8 mouse cellular contexts compared by ENCODE assay signal in genomic region chr14:93889231-93889630, GRCm38 (mm10). TPM values are rescaled to one million over a fixed set of nuclear protein-coding genes. Genes with fewer than 3 reads are reported as not detected.
A peak's percentile ranks its signal among the peaks of the same experiment; 100 is the strongest.
DNase-seq lines count a peak whose midpoint lies in the region; ATAC-seq and TF ChIP-seq lines count a peak whose summit lies in the region.

No protein-coding gene starts in this region.

- H3K4me2 ChIP-seq in embryonic facial prominence, embryonic 14.5 days (ENCODE audit: low read depth, low read length) = peak overlapping the region; percentile 76
- H3K4me2 ChIP-seq in hindbrain, embryonic 11.5 days (replicated peaks; ENCODE audit: low read depth, low read length) = peak overlapping the region; percentile 87
- H3K4me2 ChIP-seq in midbrain, postnatal 0 days (ENCODE audit: low read depth, low read length, poor library complexity, severe bottlenecking) = peak overlapping the region; percentile 73

- no peaks in the 10 kb centered on the region for H3K9me3 ChIP-seq in embryonic facial prominence, embryonic 14.5 days (ENCODE audit: control insufficient read depth, low read length)
- no peaks in the 10 kb centered on the region for H3K9me3 ChIP-seq in hindbrain, embryonic 11.5 days (ENCODE audit: control insufficient read depth, low read length)
- H3K9me3 ChIP-seq in midbrain, postnatal 0 days (ENCODE audit: low read length) = no peaks in the 10 kb centered on the region

- peak overlapping the region; percentile 66 for H3K4me3 ChIP-seq in embryonic facial prominence, embryonic 14.5 days (ENCODE audit: low read depth, low read length)
- H3K4me3 ChIP-seq in hindbrain, embryonic 11.5 days (ENCODE audit: low read depth, low read length) = peak overlapping the region; percentile 45
- H3K4me3 ChIP-seq in midbrain, postnatal 0 days (ENCODE audit: low read depth, low read length) = peak overlapping the region; percentile 68

- TF ChIP-seq CTCF in midbrain, postnatal 0 days (IDR thresholded peaks at IDR 0.05) = no peak

- intact Hi-C loops in left cerebral cortex, postnatal 14 days (cut with DNase I) = loop anchor here (5.0 to 10.0 kb wide), 4 partner anchors 184 to 814 kb away; no protein-coding TSS in a partner anchor
- intact Hi-C loops in left cerebral cortex, postnatal 10 days (cut with DNase I) = loop anchor here (5.0 to 10.0 kb wide), 3 partner anchors 284 to 1886 kb away; no protein-coding TSS in a partner anchor

- no peak for ATAC-seq in embryonic facial prominence, embryonic 14.5 days (ENCODE audit: low read depth)
- no peak for ATAC-seq in hindbrain, embryonic 11.5 days (ENCODE audit: low FRiP score)
- ATAC-seq in midbrain, postnatal 0 days (ENCODE audit: low FRiP score) = no peak
- ATAC-seq in activated CD4-positive, CD25-positive, alpha-beta regulatory T cell, adult 4 months = no peak

- H3K4me1 ChIP-seq in embryonic facial prominence, embryonic 14.5 days (ENCODE audit: control insufficient read depth, insufficient read depth, low read length) = peaks cover 4% of the 10 kb centered on the region; the same call in 1 of the 2 replicates
- no peaks in the 10 kb centered on the region for H3K4me1 ChIP-seq in hindbrain, embryonic 11.5 days (replicated peaks; ENCODE audit: control insufficient read depth, insufficient read depth, low read length)
- H3K4me1 ChIP-seq in midbrain, postnatal 0 days (ENCODE audit: insufficient read depth, low read length) = 0 out of 2 replicates have a peak, but pooled peaks cover 2% of the 10 kb centered on the region

- H3K27me3 ChIP-seq in embryonic facial prominence, embryonic 14.5 days (replicated peaks; ENCODE audit: control insufficient read depth, insufficient read depth, low read length) = no peaks in the 10 kb centered on the region; the same call in 1 of the 2 replicates
- no peaks in the 10 kb centered on the region for H3K27me3 ChIP-seq in hindbrain, embryonic 11.5 days (ENCODE audit: control insufficient read depth, insufficient read depth, low read length)
- no peaks in the 10 kb centered on the region for H3K27me3 ChIP-seq in midbrain, postnatal 0 days (ENCODE audit: insufficient read depth, low read length)

- WGBS in embryonic facial prominence, embryonic 14.5 days = 25% methylated on average over 6 of the region's 6 CpGs
- 48% methylated on average over 6 of the region's 6 CpGs for WGBS in hindbrain, embryonic 11.5 days
- WGBS in midbrain, postnatal 0 days = 6% methylated on average over 6 of the region's 6 CpGs

- no peaks in the 10 kb centered on the region for H3K36me3 ChIP-seq in embryonic facial prominence, embryonic 14.5 days (ENCODE audit: control insufficient read depth, insufficient read depth, low read length)
- no peaks in the 10 kb centered on the region for H3K36me3 ChIP-seq in hindbrain, embryonic 11.5 days (ENCODE audit: control insufficient read depth, insufficient read depth, low read length)
- H3K36me3 ChIP-seq in midbrain, postnatal 0 days (ENCODE audit: insufficient read depth, low read length) = no peaks in the 10 kb centered on the region

- DNase-seq in left cerebral cortex, postnatal 14 days (ENCODE audit: low spot score in 2 of 2) = peak; percentile 43 to 51
- DNase-seq in left cerebral cortex, postnatal 10 days (ENCODE audit: extremely low spot score in 1 of 2, low spot score in 2 of 2) = no peak
- DNase-seq in embryonic facial prominence, embryonic 14.5 days (ENCODE audit: low spot score) = no peak
- DNase-seq in hindbrain, embryonic 11.5 days (ENCODE audit: low spot score) = peak; percentile 11
- peak; percentile 52 for DNase-seq in midbrain, postnatal 0 days (ENCODE audit: low spot score)
- DNase-seq in urinary bladder, postnatal 10 days (ENCODE audit: low spot score) = no peak
- DNase-seq in lung, postnatal 36 days = no peak

- H3K9ac ChIP-seq in embryonic facial prominence, embryonic 14.5 days (ENCODE audit: low read depth, low read length) = peak overlapping the region; percentile 53
- H3K9ac ChIP-seq in hindbrain, embryonic 11.5 days (ENCODE audit: low read depth, low read length) = no peak overlapping the region
- peak overlapping the region; percentile 77 for H3K9ac ChIP-seq in midbrain, postnatal 0 days (replicated peaks; ENCODE audit: low read length, poor library complexity, severe bottlenecking)

- H3K27ac ChIP-seq in embryonic facial prominence, embryonic 14.5 days (replicated peaks; ENCODE audit: low read depth, low read length) = no peak overlapping the region
- no peak overlapping the region for H3K27ac ChIP-seq in hindbrain, embryonic 11.5 days (ENCODE audit: low read depth, low read length)
- 0 out of 2 replicates have a peak overlapping the region, but pooled peaks have one; percentile 65 for H3K27ac ChIP-seq in midbrain, postnatal 0 days (ENCODE audit: low read depth, low read length)

RNA-seq across cellular contexts. Expression of gene Pcdh9, which starts 1.2 kb away (rescaled TPM):
- 100 to 1,000 TPM; 193 to 219 TPM for total RNA-seq in left cerebral cortex, postnatal 14 days (2021)
- total RNA-seq in left cerebral cortex, postnatal 10 days (2021) = 100 to 1,000 TPM; 190 to 194 TPM
- 33.7 and 40.4 TPM in 2 replicates for polyA plus RNA-seq in embryonic facial prominence, embryonic 14.5 days (2014; fragmentation: Nextera tagmentation; extraction: Ambion mirVana)
- polyA plus RNA-seq in hindbrain, embryonic 11.5 days (2014; fragmentation: Nextera tagmentation; extraction: Ambion mirVana) = 41.3 and 50.9 TPM in 2 replicates
- total RNA-seq in midbrain, postnatal 0 days (2014; rRNA removed) = 159 and 164 TPM in 2 replicates
- 130 and 149 TPM in 2 replicates for polyA plus RNA-seq in midbrain, postnatal 0 days (2015; fragmentation: Nextera tagmentation; extraction: Ambion mirVana)
- polyA plus RNA-seq in activated CD4-positive, CD25-positive, alpha-beta regulatory T cell, adult 4 months (2017; shearing (Covaris generic)) = not detected

Comparison
In these comparisons a context has a peak if more than half of its experiments do, and no peak if none do; other contexts are left out.
1. DNase-seq: peak in left cerebral cortex, postnatal 14 days (2 of 2), hindbrain, embryonic 11.5 days (single experiment) and midbrain, postnatal 0 days (single experiment); none in left cerebral cortex, postnatal 10 days (0 of 2), embryonic facial prominence, embryonic 14.5 days (single experiment), urinary bladder, postnatal 10 days (single experiment) and lung, postnatal 36 days (single experiment).
2. RNA of gene Pcdh9, which starts 1.2 kb away (polyA plus RNA-seq): 130 to 149 TPM in midbrain, postnatal 0 days, 41.3 to 50.9 TPM in hindbrain, embryonic 11.5 days and 33.7 to 40.4 TPM in embryonic facial prominence, embryonic 14.5 days; not detected in activated CD4-positive, CD25-positive, alpha-beta regulatory T cell, adult 4 months; every median in the first group is over 10 times any median in the second.
3. Peak in every context shown above with its lines, with median percentiles within 50 percentile points of each other: H3K4me2 ChIP-seq and H3K4me3 ChIP-seq.